Mouse (Mus musculus): Measurements from ENCODE around the gene Calcr. TPM values are rescaled to one million over a fixed set of nuclear protein-coding genes. Genes with fewer than 3 reads are reported as not detected.

Gene Calcr
- not detected in 2 replicates for polyA plus RNA-seq (2012; rRNA removed)

DNA sequence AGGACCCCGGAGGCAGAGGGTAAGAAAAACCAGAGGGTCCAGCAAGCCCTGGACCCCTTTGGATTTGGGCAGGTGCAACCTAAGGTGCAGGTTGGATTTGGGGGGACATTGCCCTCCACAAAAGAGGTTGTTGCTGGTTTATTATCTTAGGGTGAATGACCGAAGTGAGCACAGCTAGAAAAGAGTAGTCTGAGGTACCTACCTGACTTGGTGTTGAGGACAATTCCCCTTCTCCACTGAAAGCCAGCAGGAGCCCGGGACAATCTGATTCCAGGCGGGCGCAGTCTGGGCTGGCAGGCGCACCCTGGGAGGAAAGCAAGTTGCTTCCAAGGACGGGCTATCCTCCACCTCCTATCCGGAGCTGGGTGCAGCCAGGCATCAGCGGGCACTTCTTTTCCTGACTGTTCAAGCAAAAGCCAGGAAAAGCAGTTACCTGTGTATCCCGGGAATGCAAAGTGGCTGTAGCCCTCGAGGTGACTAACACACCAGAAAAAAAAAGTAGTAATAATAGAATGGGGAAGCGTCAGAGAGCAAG lies at the start of gene Calcr:
Gene Calcr, minus strand, starts transcription at position 485 of the 535 bp plus-strand sequence.
- no peaks in the 10 kb centered on the region for H3K36me3 ChIP-seq (ENCODE audit: control insufficient read depth, insufficient read depth, low read length)
- H3K4me1 ChIP-seq (ENCODE audit: control insufficient read depth, insufficient read depth, insufficient read length, low read length) = no peaks in the 10 kb centered on the region
- TF ChIP-seq CTCF (IDR thresholded peaks at IDR 0.05; ENCODE audit: extremely low read depth, insufficient read length, insufficient replicate concordance, low read depth, low read length) (no peak), POLR2A (IDR thresholded peaks at IDR 0.05; ENCODE audit: low read depth, low read length) (no peak)
- WGBS = 7% methylated on average over 12 of the region's 12 CpGs
- no peak within 1 kb of the TSS for H3K27ac ChIP-seq (ENCODE audit: insufficient read depth, low read depth, low read length)
- no peaks in the 10 kb centered on the region for H3K27me3 ChIP-seq (ENCODE audit: control insufficient read depth, insufficient read depth, low read length)
- H3K4me3 ChIP-seq (ENCODE audit: low read depth, low read length) = no peak within 1 kb of the TSS

GRCm38 (mm10) chr6:3767485-3767884 lies 3.0 kb upstream of the Calcr start:
- WGBS = 22% methylated on average over 2 of the region's 2 CpGs
- TF ChIP-seq POLR2A (IDR thresholded peaks at IDR 0.05; ENCODE audit: low read depth, low read length) (no peak), CTCF (IDR thresholded peaks at IDR 0.05; ENCODE audit: extremely low read depth, insufficient read length, insufficient replicate concordance, low read depth, low read length) (no peak)
- H3K4me3 ChIP-seq (ENCODE audit: low read depth, low read length) = no peak overlapping the region

GRCm38 (mm10) chr6:3763171-3763967 lies 1.1 kb downstream of the Calcr start:
- no peak overlapping the region for H3K4me3 ChIP-seq (ENCODE audit: low read depth, low read length)
- H3K27ac ChIP-seq (ENCODE audit: insufficient read depth, low read depth, low read length) = no peak overlapping the region
- TF ChIP-seq CTCF (IDR thresholded peaks at IDR 0.05; ENCODE audit: extremely low read depth, insufficient read length, insufficient replicate concordance, low read depth, low read length) (no peak), POLR2A (IDR thresholded peaks at IDR 0.05; ENCODE audit: low read depth, low read length) (no peak)
- H3K4me1 ChIP-seq (ENCODE audit: control insufficient read depth, insufficient read depth, insufficient read length, low read length) = no peaks in the 10 kb centered on the region
- WGBS = 1% methylated on average over 39 of the region's 39 CpGs
- no peaks in the 10 kb centered on the region for H3K27me3 ChIP-seq (ENCODE audit: control insufficient read depth, insufficient read depth, low read length)
- no peaks in the 10 kb centered on the region for H3K36me3 ChIP-seq (ENCODE audit: control insufficient read depth, insufficient read depth, low read length)

More at GRCm38 (mm10) chr6:3767485-3767884, 3.0 kb upstream of the Calcr start:
- H3K27me3 ChIP-seq (ENCODE audit: control insufficient read depth, insufficient read depth, low read length) = no peaks in the 10 kb centered on the region
- H3K36me3 ChIP-seq (ENCODE audit: control insufficient read depth, insufficient read depth, low read length) = no peaks in the 10 kb centered on the region
- H3K27ac ChIP-seq (ENCODE audit: insufficient read depth, low read depth, low read length) = no peak overlapping the region
- no peaks in the 10 kb centered on the region for H3K4me1 ChIP-seq (ENCODE audit: control insufficient read depth, insufficient read depth, insufficient read length, low read length)

DNA sequence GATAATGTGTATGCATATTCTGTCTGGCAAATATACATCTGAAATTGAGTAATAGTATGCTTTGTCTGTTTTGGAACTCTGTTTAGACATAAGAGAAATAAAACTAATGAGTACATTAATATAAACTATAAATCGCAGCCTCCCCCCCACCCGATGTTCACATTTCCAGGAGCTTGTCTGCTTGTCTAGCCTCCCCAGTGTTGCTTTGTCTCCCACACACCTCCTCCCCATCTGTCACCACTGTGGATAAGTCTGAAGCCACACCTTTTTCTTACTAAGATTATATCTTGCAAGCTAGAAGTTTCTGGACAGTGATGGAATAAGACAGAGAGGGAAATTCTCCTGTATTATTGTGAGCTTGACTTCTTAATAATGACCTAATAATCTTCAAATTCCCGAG lies 12.9 kb downstream of the Calcr start:
- H3K4me1 ChIP-seq (ENCODE audit: control insufficient read depth, insufficient read depth, insufficient read length, low read length) = no peaks in the 10 kb centered on the region
- H3K27ac ChIP-seq (ENCODE audit: insufficient read depth, low read depth, low read length) = no peak overlapping the region
- TF ChIP-seq CTCF (IDR thresholded peaks at IDR 0.05; ENCODE audit: extremely low read depth, insufficient read length, insufficient replicate concordance, low read depth, low read length) (no peak), POLR2A (IDR thresholded peaks at IDR 0.05; ENCODE audit: low read depth, low read length) (no peak)
- 64% methylated on average over 3 of the region's 3 CpGs for WGBS
- H3K27me3 ChIP-seq (ENCODE audit: control insufficient read depth, insufficient read depth, low read length) = no peaks in the 10 kb centered on the region
- H3K36me3 ChIP-seq (ENCODE audit: control insufficient read depth, insufficient read depth, low read length) = no peaks in the 10 kb centered on the region
- no peak overlapping the region for H3K4me3 ChIP-seq (ENCODE audit: low read depth, low read length)

GRCm38 (mm10) chr6:3749624-3750023 lies 14.9 kb downstream of the Calcr start:
- WGBS = 77% methylated on average over 5 of the region's 5 CpGs
- Histone ChIP-seq H3K36me3 (ENCODE audit: control insufficient read depth, insufficient read depth, low read length) (no peaks in the 10 kb centered on the region), H3K27me3 (ENCODE audit: control insufficient read depth, insufficient read depth, low read length) (no peaks in the 10 kb centered on the region), H3K27ac (ENCODE audit: insufficient read depth, low read depth, low read length) (no peak overlapping the region), H3K4me1 (ENCODE audit: control insufficient read depth, insufficient read depth, insufficient read length, low read length) (no peaks in the 10 kb centered on the region), H3K4me3 (ENCODE audit: low read depth, low read length) (no peak overlapping the region)
- TF ChIP-seq POLR2A (IDR thresholded peaks at IDR 0.05; ENCODE audit: low read depth, low read length) = no peak
- no peak for TF ChIP-seq CTCF (IDR thresholded peaks at IDR 0.05; ENCODE audit: extremely low read depth, insufficient read length, insufficient replicate concordance, low read depth, low read length)

DNA sequence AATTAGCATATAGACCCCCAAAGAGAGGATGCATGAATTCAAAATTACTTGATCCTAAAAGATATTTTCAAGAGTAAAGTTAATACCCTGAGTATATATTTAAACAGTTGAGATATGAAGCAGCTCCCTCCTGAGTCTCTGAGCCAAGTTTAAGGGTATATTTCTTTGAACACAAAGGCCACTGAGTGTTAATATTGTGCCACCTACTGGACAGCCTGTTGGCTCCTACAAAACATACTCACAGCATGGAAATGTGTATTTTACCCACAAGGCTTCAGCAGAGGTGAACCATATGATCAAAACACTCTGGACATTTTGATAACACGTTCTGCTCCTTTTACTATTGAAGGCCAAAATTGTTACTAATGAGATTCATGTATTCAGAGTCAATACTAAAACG lies 19.0 kb downstream of the Calcr start:
- TF ChIP-seq CTCF (IDR thresholded peaks at IDR 0.05; ENCODE audit: extremely low read depth, insufficient read length, insufficient replicate concordance, low read depth, low read length) (no peak), POLR2A (IDR thresholded peaks at IDR 0.05; ENCODE audit: low read depth, low read length) (no peak)
- no peak overlapping the region for H3K27ac ChIP-seq (ENCODE audit: insufficient read depth, low read depth, low read length)
- no peaks in the 10 kb centered on the region for H3K27me3 ChIP-seq (ENCODE audit: control insufficient read depth, insufficient read depth, low read length)
- H3K36me3 ChIP-seq (ENCODE audit: control insufficient read depth, insufficient read depth, low read length) = no peaks in the 10 kb centered on the region
- no peak overlapping the region for H3K4me3 ChIP-seq (ENCODE audit: low read depth, low read length)
- 27% methylated on average over 2 of the region's 2 CpGs for WGBS
- no peaks in the 10 kb centered on the region for H3K4me1 ChIP-seq (ENCODE audit: control insufficient read depth, insufficient read depth, insufficient read length, low read length)

GRCm38 (mm10) chr6:3741996-3742713 lies 22.4 kb downstream of the Calcr start:
- 70% methylated on average over 7 of the region's 7 CpGs for WGBS
- H3K4me1 ChIP-seq (ENCODE audit: control insufficient read depth, insufficient read depth, insufficient read length, low read length) = no peaks in the 10 kb centered on the region
- H3K4me3 ChIP-seq (ENCODE audit: low read depth, low read length) = no peak overlapping the region
- H3K36me3 ChIP-seq (ENCODE audit: control insufficient read depth, insufficient read depth, low read length) = no peaks in the 10 kb centered on the region
- no peaks in the 10 kb centered on the region for H3K27me3 ChIP-seq (ENCODE audit: control insufficient read depth, insufficient read depth, low read length)
- TF ChIP-seq POLR2A (IDR thresholded peaks at IDR 0.05; ENCODE audit: low read depth, low read length) (no peak), CTCF (IDR thresholded peaks at IDR 0.05; ENCODE audit: extremely low read depth, insufficient read length, insufficient replicate concordance, low read depth, low read length) (no peak)
- no peak overlapping the region for H3K27ac ChIP-seq (ENCODE audit: insufficient read depth, low read depth, low read length)
